Mouse (Mus musculus) hindbrain, embryonic 10.5 days (tissue): ENCODE measurements at regions not wholly inside any gene's neighbourhood (a gene's known extent, or its start where the extent isn't known, plus 50 kb on each side); places are given as distances from the start of the nearest gene placed in this dataset.

ENCODE experiments used
- DNase-seq: peaks from one replicate; pipeline ENCODE4 v3.0.0-alpha.2; 2017; ENCODE audit warnings: low spot score
- H3K27ac ChIP-seq: fragments of 300-500 bp; sonication (generic); 2 replicates; pipeline ENCODE4 v1.5.1; 2016; ENCODE audit warnings: mild to moderate bottlenecking, moderate library complexity
- H3K27me3 ChIP-seq: fragments of 300-500 bp; sonication (generic); 2 replicates; pipeline ENCODE4 v1.6.1; 2016; ENCODE audit warnings: mild to moderate bottlenecking; ENCODE audit not compliant: poor library complexity, insufficient read depth, severe bottlenecking
- H3K36me3 ChIP-seq: fragments of 300-500 bp; sonication (generic); 2 replicates; pipeline ENCODE4 v1.6.1; 2016; ENCODE audit warnings: mild to moderate bottlenecking, moderate library complexity
- H3K4me1 ChIP-seq: fragments of 300-500 bp; sonication (generic); replicated peaks from 2 replicates; pipeline ENCODE4 v1.6.1; 2016; ENCODE audit warnings: mild to moderate bottlenecking
- H3K4me3 ChIP-seq: fragments of 300-500 bp; sonication (generic); 2 replicates; pipeline ENCODE4 v1.5.1; 2016; ENCODE audit warnings: mild to moderate bottlenecking, moderate library complexity
- H3K9me3 ChIP-seq: fragments of 300-500 bp; sonication (generic); 2 replicates; pipeline ENCODE4 v1.6.1; 2016; ENCODE audit warnings: mild to moderate bottlenecking, moderate library complexity
- WGBS: fragments of 180-500 bp; shearing (Covaris S2); methylation state at CpG from one replicate; pipeline ENCODE4 v1.1.7; 2016; 5-methylcytosine and 5-hydroxymethylcytosine counted together

- Histone ChIP-seq H3K4me1 (no peaks in the 10 kb centered on the region), H3K9me3 (no peaks in the 10 kb centered on the region), H3K36me3 (no peaks in the 10 kb centered on the region), H3K4me3 (no peak overlapping the region), H3K27me3 (no peaks in the 10 kb centered on the region), H3K27ac (no peak overlapping the region)
- no peak for DNase-seq
Observed at GRCm38 (mm10) chr9:84381942-84382341, 457.0 kb downstream of the Bckdhb start.

GRCm38 (mm10) chr9:84389831-84390230, 464.9 kb downstream of the Bckdhb start:
- H3K4me1 ChIP-seq = no peaks in the 10 kb centered on the region
- H3K27ac ChIP-seq = no peak overlapping the region
- H3K9me3 ChIP-seq = no peaks in the 10 kb centered on the region
- 92% methylated on average over 3 of the region's 3 CpGs for WGBS
- no peak for DNase-seq
- no peaks in the 10 kb centered on the region for H3K27me3 ChIP-seq
- H3K36me3 ChIP-seq = no peaks in the 10 kb centered on the region
- no peak overlapping the region for H3K4me3 ChIP-seq

GRCm38 (mm10) chr9:84394536-84395314, 469.8 kb downstream of the Bckdhb start:
- Histone ChIP-seq H3K4me1 (no peaks in the 10 kb centered on the region), H3K27ac (no peak overlapping the region), H3K36me3 (no peaks in the 10 kb centered on the region), H3K9me3 (no peaks in the 10 kb centered on the region), H3K4me3 (no peak overlapping the region), H3K27me3 (no peaks in the 10 kb centered on the region)
- WGBS = 83% methylated on average over 3 of the region's 3 CpGs
- no peak for DNase-seq

GRCm38 (mm10) chr9:84399481-84399880, 474.5 kb downstream of the Bckdhb start:
- 73% methylated on average over 3 of the region's 3 CpGs for WGBS
- H3K27me3 ChIP-seq = no peaks in the 10 kb centered on the region
- no peak for DNase-seq
- H3K27ac ChIP-seq = no peak overlapping the region
- no peaks in the 10 kb centered on the region for H3K9me3 ChIP-seq
- H3K4me3 ChIP-seq = no peak overlapping the region
- H3K4me1 ChIP-seq = no peaks in the 10 kb centered on the region
- no peaks in the 10 kb centered on the region for H3K36me3 ChIP-seq

- WGBS = 62% methylated on average over 10 of the region's 10 CpGs
- Histone ChIP-seq H3K4me1 (no peaks in the 10 kb centered on the region), H3K27ac (no peak overlapping the region), H3K4me3 (no peak overlapping the region), H3K27me3 (no peaks in the 10 kb centered on the region), H3K36me3 (no peaks in the 10 kb centered on the region), H3K9me3 (no peaks in the 10 kb centered on the region)
- peak; percentile 21 for DNase-seq
Observed at GRCm38 (mm10) chr9:84408260-84409203, 483.6 kb downstream of the Bckdhb start.
